Mouse (Mus musculus): ENCODE results near the gene Cntnap2.

Gene Cntnap2

DNA sequence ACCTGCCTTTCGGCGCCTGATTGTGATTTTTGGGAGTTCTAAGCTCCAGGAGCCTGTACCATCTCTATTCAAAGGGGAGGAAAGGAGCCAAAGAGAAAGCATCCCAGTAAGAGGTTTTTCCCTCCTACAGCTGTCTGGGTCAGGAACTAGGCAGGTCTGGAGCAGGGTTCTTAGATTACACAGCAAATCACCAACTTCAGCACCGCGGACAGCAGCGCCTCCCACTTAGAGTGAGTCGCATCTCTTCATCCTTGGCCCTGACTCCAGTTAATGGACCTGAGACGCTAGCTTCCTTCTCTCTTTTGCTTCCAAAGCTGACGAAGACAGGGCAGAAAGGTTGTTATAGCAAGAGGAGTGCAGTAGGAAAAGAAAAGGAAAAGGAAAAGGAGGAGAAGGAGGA, at the start of gene Cntnap2:
Gene Cntnap2 (plus strand): TSS at position 267 of the 400 bp plus-strand sequence.
- DNase-seq (ENCODE audit: low spot score), result peak; percentile 29

DNA sequence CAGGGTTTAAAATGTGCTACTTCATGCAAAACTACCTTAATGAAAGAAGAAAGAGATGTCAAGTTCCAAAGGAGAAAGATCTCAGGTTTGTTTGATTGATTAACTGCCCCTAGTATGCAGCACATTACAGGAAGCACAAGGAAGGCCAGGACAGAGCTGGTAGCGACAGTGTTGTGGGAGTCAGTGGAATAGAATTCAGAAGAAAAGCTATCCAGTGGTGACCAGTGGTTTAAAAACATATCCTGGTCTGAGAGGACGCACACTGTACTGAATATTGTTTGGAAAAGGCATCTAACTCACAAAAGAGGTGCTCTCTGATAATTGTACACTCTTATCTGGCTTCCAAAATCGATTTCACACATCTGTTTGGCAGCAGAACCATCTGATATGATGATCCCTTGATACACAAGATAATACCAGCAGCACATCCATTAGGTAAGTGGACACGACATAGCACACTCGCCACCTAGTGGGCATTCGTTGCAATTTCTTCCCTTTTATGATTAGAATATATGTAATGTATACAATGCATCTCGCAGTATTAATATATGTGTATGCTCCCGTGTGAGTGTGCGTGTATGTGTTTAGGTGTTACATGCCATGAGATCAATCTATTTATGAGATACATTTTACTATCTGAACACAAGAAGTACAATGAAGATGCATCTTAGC, 33.0 kb upstream of the Cntnap2 start:
- DNase-seq (ENCODE audit: low spot score), result no peak

DNA sequence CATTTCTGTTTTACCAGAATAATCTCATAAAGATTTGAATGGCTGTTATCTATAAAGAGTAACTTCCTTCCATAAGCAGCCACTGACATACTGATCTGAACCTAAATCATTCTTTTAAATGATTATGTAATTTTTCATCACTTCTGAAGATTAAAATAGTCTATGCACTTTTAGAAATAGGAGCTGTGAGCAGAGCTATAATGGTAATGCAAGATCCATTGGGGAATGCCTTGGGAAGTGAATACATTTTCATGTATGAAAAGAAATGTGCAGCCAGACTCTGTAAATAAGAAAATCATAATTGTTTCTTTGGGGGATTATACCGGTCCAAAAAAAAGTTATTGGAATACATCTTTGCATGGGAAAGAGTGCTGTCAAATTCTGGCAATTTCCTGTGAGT, 19.7 kb upstream of the Cntnap2 start:
- DNase-seq (ENCODE audit: low spot score), result no peak

DNA sequence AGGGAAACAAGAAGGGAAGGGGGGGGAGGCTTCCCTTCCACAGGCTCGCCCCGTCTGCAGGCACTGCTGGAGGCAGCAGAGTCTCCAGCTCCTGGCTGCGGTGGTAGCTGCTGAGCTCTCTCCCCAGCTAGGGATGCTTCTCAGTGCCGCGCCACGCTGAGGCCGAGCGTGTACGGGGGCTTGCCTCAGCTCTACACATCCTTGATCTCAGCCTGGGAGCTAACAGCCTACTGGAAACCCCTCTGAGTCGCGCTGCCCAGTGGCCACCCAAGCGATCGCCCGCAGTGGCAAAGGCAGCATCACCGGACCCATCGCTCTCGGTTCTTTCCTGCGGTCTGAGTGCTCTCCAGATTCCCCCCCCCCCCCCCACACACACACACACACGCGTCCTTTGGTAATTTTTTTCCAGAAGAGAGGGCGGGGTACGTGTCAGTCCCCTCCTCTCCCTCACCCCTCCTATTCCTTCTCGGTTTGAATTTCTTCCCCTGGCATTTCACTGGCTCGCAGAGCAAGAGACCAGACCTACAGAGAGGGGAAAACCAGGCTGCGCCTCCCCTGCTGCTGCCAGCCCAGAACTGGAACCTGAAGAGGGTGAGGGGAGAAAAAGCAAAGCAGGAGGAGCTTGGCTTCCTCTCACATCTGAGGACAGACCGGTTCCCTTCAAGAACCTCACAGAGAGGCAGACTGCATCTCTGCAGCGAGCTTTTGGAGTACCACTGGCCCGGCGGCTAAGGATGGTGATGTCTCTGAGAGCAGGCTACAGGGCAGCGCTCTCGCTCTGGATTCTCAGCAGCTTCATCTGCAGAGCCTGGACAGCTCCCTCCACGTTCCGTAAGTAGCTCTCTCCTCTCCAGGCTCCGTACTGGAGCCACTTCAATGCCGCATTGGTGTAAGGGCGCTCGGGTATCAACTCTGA, 657 bp downstream of the Cntnap2 start:
- DNase-seq (ENCODE audit: low spot score), result no peak

DNA sequence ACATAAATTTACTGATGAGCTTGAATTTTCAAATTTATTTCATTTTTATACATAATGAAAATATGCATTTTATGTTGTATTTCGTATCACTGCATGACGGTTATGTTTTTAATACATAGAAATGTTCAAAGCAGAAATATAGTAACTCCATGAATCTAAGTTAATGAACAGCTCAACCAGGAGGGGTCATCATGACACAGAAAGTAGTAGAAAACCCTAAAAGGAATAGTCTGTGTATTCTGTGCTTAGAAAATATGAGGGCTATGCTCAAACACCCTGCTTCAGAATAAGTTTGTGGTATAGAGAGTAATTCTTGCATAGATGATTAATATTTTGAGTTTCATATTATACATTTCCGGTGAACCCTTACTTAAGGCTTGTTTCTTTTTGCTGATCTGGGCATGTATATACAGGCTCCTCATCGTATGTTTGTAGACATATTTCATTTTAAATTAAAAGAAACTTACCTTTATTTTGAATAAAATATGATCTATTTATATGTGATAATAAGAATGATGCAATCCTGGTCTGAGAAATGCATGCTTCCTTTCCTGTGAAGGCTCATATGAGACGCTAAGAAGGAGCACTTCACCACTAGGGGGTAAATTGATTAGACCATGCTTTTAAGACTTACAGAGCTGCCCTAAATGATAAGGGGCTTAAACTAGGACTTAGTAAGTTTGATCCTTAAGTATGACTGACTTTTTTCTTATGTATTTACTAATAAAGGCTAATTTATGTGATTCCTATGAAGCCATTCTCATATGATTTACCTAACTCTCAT, 3.2 kb downstream of the Cntnap2 start:
- no peak for DNase-seq (ENCODE audit: low spot score)

DNA sequence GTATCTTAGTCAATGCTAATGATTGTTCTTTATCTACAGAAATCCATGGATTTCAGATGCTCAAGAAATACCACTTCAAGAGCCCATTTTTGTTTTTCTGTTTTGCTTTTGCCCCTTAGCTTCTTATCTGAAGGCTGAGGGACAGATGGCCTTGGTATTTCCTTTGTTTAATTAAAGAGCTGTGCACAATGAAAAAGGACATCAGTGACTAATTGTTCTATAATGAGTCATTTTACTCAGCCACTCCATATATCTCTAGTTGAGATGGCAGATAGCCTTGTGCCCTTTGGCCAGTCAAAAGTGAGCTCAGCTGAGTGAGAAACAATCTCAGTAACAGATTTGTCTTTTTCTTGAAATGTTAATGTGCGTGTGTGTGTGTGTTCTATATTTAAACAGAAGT, 29.1 kb downstream of the Cntnap2 start:
- no peak for DNase-seq (ENCODE audit: low spot score)

DNA sequence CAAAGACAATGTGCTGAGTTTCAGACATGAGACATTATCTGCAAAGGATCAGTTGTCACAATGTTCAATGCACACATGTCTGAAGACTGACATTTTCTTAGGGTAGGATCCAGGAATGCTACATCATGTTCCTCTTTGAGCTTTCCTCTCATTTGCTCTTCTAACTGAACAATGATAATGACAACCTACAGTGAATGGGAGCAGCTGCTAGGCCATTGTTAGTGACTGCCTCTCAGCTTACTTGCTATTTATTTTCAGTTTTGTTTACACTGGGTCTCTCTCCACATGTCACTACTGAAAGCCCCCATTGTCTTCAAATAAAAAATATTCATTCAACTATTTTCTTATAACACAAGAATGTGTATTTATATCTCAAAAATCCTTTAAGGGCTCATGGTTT, 54.5 kb downstream of the Cntnap2 start:
- DNase-seq (ENCODE audit: low spot score), result no peak

DNA sequence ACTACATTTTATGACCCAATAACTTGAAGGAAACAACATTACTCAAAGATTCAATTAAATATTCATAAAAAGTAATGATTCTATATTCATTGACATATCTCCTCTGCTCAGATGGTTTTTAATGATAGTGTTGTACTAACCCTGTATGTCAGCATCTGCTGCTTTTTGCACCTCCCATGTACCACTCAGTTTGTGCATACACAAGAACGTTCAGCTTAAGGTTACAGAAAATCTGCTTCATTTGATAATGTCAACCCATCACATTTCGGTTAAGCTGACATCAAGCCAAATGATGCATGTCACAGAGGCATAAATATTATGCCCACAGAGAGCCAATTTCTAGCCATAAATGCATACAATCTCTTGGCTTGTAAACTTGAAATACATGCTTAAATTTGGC, 85.7 kb downstream of the Cntnap2 start:
- DNase-seq (ENCODE audit: low spot score), result no peak

DNA sequence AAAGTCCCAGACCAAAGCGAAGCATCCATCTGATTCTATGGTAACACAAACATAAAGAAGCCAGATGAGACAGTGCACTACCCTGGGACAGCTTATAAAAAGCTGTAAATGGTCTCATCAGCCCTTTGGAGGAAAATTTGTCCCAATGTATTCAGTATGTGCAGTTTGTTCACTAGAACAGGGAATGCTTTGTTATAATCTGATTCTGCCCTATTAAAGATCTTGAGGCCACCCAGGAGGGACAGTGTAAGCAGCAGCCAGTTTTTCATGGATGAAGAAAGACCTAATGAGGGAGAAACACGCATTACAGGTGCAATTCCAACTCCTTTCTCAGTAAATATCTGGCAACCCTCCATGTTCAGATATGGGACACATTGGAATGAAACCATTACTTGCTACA, 145.9 kb downstream of the Cntnap2 start:
- no peak for DNase-seq (ENCODE audit: low spot score)

DNA sequence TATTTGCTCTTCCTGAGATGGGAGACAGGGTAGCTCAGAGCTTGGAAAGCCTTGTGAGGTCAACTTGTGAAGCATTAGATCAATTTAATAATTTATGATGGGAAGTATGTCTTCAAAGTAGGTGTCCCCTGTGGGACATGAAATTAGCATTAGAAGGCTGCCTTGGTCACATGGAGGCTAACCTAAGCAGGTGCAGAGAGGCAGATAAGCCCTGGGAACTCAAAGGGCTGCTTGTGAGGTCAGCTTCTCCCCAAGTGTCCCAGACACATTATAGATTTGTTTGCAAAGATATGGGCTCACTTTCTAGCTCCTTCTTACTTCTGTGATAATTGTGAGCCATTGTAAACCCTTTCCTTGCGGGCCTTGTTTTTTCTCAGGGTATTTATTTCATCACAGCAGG, 155.2 kb downstream of the Cntnap2 start:
- DNase-seq (ENCODE audit: low spot score), result no peak

DNA sequence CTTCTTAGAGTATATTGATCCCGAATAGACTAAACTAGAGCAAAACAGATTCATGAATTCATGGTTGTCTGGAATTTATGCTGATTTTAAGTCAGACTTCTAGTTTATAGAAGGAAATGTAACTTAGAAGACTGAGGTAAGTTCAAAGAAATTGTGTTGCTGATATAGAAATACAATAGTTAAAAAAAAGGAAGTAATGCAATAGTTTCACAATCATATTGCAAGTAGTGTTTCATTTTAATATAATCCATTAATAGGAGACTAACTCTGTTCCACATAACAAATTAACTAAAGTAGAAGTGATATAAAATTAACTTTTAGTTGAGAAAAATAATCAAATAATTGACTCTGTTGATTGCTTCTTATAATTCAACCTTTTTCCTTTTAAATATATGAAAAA, 169.8 kb downstream of the Cntnap2 start:
- DNase-seq (ENCODE audit: low spot score), result no peak

DNA sequence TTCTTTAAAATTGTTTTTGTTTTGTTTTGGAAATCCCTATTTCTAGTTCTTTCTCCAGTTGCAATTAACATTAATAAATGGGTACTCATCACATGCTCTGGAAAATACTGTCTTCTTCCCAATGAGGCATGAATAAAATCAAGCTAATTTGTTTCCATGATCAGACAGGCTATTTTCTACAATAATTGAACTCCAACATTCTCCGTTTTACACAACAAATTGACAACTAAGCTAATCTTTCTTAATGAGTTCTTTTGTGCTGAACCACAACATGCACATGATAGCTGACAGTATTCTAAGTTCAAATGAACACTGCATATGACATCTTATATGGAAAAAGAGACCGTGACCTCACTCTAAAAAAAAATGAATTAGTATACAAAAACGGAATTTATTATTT, 173.4 kb downstream of the Cntnap2 start:
- no peak for DNase-seq (ENCODE audit: low spot score)

DNA sequence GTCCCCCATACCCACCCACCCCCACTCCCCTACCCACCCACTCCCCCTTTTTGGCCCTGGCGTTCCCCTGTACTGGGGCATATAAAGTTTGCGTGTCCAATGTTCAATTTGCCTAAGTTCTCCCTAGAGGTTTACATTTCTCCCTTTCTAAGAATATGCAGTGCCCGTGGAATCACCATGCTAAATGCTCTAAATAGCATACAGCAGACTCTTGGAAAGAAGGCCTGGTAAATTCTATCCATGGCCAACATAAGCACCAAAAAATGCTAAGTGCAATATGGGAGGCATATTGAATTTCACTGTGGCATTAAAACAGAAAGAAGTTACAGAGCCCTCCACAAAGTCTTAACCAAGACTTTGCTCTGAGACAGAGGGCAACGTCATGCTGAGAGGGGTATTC, 177.4 kb downstream of the Cntnap2 start:
- no peak for DNase-seq (ENCODE audit: low spot score)

DNA sequence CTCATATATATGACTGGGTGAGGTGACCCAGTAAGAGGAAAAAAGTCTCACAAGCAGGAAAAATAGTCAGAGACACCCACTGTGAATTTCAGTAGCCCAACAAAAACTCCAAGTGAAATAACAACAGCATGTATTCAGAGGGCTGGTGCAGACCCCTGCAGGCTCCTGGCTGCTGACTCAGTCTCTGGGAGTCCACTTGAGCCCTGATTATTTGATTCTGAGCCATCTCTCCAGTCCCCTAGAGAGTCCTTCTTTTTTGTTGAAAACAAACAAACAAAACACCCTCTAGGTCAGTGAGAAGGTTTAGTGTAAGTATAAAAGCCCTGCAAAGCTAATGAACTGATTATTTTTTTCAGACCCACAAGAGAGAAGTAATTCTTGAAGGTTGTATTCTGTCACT, 179.0 kb downstream of the Cntnap2 start:
- no peak for DNase-seq (ENCODE audit: low spot score)

DNA sequence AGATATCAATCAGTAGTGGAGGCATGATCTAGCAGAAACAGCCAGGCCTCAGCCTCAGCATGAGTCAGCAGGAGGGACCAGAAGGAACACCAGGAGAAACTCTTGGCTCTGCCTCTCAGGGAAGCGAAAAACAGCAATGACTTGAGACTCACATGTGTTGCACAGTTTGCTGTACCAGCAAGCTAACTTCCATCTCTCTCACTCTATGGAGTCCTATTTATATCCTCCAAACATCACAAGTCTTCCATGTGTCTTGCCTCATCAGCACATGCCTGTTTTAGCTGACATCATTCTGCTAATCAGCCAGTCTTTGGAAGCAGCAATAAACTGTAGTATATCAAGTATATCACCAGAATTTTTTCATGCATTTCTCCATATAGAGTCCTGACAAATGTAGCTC, 182.1 kb downstream of the Cntnap2 start:
- no peak for DNase-seq (ENCODE audit: low spot score)

DNA sequence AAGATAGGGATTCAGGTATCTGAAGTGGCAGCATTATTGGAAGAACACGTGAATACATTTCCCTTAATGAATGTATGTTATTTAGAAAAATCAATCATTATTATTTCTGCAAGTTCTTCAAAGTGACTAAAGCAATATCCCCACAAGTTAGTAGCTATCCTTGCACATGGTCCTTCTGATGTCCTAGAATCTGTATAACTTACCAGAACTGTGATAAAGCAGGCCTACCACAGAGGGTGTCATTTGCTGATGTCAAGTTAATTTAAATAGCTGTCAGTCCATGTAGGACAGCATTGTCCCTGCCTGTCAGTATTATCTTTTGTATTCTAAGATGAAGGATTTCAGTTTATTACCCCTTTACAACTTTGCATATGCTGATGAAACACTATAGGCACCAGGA, 185.5 kb downstream of the Cntnap2 start:
- DNase-seq (ENCODE audit: low spot score), result no peak

DNA sequence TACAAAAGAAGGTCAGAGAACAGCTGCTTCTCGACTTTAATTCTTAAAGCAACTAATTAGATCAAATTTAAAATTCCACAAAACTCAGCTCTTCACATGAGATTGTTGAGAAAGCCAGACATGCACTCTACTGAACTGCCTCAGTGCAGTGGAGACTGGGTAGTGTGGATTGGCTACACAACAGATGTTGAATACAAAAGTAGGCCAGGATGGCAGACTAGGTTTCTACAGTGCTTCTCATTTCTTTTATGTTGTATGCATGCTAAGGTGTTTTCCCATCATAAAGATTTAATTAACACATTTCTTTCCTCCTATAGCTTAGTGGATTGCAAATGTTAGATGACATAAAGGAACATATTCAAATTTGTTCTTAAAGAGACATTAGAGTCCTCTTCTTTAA, 198.9 kb downstream of the Cntnap2 start:
- DNase-seq (ENCODE audit: low spot score), result no peak

DNA sequence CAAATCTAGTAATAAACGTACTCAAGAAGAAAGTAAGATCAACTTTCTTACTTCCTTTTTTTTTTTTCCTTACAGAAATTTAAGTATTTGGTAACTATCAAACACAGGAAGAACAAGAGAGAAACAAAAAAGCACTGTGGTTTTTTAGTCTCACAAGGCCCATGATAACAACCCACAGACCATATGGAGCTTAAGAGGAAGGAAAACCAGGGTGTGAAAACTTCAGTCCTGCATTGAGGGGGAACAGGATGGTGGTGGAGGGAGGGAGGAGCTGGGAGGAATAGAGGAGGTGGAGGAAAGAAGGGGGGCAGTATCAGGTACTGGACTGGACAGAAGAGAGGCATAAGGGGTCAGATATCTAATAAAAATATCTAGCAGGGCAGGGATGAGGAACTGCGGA, 212.4 kb downstream of the Cntnap2 start:
- DNase-seq (ENCODE audit: low spot score), result no peak

DNA sequence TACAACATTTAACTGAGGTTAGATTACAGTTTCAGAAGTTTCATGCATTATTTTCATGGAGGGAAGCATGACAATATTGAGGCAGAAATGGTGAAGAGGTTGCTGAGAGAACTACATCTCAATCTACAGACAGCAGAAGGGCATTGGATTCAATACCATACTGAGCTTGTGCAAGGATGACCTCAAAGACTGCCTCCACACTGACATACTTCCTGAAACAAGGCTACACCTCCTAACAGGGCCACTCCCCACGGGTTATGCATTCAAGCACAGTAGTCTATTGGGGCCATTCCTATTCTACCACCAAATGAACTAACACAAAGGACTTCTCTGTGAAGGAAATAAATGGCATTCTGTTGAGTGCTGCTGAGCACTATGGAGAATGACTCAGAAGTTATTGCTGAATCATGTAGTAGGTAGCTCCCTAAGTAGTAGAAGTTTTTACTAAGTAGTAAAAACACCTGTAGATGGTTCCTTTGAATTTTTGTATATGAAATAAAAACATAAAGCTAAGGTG, 214.2 kb downstream of the Cntnap2 start:
- no peak for DNase-seq (ENCODE audit: low spot score)

DNA sequence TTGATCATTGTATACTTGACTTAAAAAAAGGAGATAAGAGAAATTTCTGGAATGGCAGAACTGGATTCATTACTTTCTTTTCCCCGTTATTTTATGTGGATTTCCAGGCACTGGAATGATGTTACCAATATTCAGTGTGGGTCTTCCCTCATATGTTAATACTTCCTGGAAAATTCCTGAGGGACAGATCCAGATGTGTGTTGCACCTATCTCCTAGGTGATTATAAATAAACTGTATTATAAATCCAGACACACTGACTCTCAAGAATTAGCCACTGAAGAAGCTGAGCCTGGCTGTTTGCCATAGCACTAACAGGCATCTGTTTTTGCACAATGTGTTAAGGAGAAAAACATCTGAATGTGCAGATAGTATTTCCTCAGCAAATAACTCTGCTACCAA, 231.0 kb downstream of the Cntnap2 start:
- no peak for DNase-seq (ENCODE audit: low spot score)

DNA sequence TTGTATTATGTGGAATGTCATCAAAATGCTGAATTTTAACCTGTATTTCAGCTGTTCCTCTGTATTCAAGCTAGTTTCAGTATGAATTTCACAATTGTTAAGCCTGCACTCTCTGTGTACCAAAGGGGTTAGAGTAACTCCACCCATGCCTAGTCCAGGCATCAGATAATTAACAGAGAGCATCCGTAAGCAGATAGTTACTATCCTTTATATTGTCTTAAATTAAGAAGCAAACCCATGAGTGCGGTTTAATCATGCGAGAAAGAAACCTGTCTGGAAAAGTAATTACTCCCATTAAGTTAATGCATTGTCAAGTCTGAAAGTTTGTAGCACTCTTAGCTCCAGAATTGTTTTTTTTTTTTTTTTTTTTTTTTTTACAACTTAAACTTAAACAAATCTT, 258.3 kb downstream of the Cntnap2 start:
- no peak for DNase-seq (ENCODE audit: low spot score)

DNA sequence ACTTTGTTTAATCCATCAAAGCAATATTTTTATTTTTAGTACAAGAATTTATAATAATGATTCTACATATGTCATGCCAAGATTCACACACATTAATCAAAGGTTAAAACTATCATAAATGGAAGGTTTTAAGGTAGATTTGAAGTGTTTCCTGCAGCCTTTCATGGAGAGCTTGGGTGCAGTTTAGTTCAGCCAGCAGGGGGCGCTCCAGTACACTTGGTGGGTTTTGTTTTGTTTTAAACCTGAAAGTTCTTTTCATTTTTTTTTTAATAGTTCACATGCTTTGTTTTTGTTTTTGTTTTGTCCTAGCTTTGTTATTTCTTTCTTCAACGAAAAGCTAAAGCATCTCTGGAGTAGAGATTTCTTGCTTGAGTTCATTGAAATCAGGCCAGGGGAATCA, 264.3 kb downstream of the Cntnap2 start:
- DNase-seq (ENCODE audit: low spot score), result peak; percentile 1
